Mouse (Mus musculus) C2C12 (cell line): Measurements from ENCODE around the gene Olfr707. TPM values are rescaled to one million over a fixed set of nuclear protein-coding genes. Genes with fewer than 3 reads are reported as not detected.
"Not testable (repeated sequence)": the region's sequence is repeated elsewhere in the genome, so short reads cannot be mapped to it uniquely, and the experiment has no call there.

Experiments used
- H3K27me3 ChIP-seq: one replicate; pipeline ENCODE4 v1.6.1; 2011; ENCODE audit not compliant: control insufficient read depth, insufficient read depth, insufficient read length
- H3K36me3 ChIP-seq: one replicate; pipeline ENCODE4 v1.6.1; 2011; ENCODE audit not compliant: control insufficient read depth, insufficient read depth
- H3K4me3 ChIP-seq: one replicate; pipeline ENCODE4 v1.5.1; 2011; ENCODE audit warnings: mild to moderate bottlenecking, control low read depth; ENCODE audit not compliant: poor library complexity, insufficient read depth, severe bottlenecking
- H3K79me2 ChIP-seq: one replicate; pipeline ENCODE4 v1.6.1; 2011; ENCODE audit not compliant: control insufficient read depth, insufficient read depth
- H3K79me3 ChIP-seq: one replicate; pipeline ENCODE4 v1.6.1; 2011; ENCODE audit warnings: low read depth, control low read depth
- H3ac ChIP-seq: one replicate; pipeline ENCODE3; 2011; ENCODE audit warnings: low read depth; ENCODE audit not compliant: control insufficient read depth, insufficient read length
- CEBPB ChIP-seq: IDR thresholded peaks from one replicate; pipeline ENCODE4 v1.6.1; 2011; ENCODE audit warnings: low read depth, mild to moderate bottlenecking, control low read depth, moderate library complexity
- CTCF ChIP-seq: IDR thresholded peaks from one replicate; pipeline ENCODE4 v1.5.1; 2011; ENCODE audit not compliant: control insufficient read depth, insufficient read depth, insufficient read length
- FOSL1 ChIP-seq: IDR thresholded peaks from one replicate; pipeline ENCODE4 v1.8.0; 2011; ENCODE audit warnings: mild to moderate bottlenecking, low read length; ENCODE audit not compliant: poor library complexity, insufficient read depth, severe bottlenecking
- MAX ChIP-seq: IDR thresholded peaks from one replicate; pipeline ENCODE4 v1.6.1; 2011; ENCODE audit warnings: mild to moderate bottlenecking, control low read depth
- MYOD1 ChIP-seq: IDR thresholded peaks from one replicate; pipeline ENCODE4 v1.6.1; 2011; ENCODE audit warnings: low read depth; ENCODE audit not compliant: control insufficient read depth, insufficient read length
- MYOG ChIP-seq: IDR thresholded peaks from one replicate; pipeline ENCODE4 v1.6.1; 2011; ENCODE audit not compliant: control insufficient read depth, insufficient read length; ENCODE audit errors: extremely low read depth
- USF1 ChIP-seq: IDR thresholded peaks from one replicate; pipeline ENCODE4 v1.6.1; 2011; ENCODE audit warnings: low read depth, mild to moderate bottlenecking, control low read depth, moderate library complexity
- long read RNA-seq, 2 experiments: library from polyadenylated mRNA; unstranded; transcript quantifications; one replicate each; pipeline ENCODE4 v2.0.0; 2019 to 2020
- polyA plus RNA-seq: library from polyadenylated mRNA; unstranded; fragments of >200 nt; fragmentation: generic; extraction: Trizol; gene quantifications from one replicate; pipeline ENCODE4 v1.2.1, GENCODE M21; 2012; ENCODE audit warnings: missing spikeins

Olfr707 gene
- polyA plus RNA-seq: not detected
- long read RNA-seq, experiment 1: 0 reads
- long read RNA-seq, experiment 2: 0 reads

DNA sequence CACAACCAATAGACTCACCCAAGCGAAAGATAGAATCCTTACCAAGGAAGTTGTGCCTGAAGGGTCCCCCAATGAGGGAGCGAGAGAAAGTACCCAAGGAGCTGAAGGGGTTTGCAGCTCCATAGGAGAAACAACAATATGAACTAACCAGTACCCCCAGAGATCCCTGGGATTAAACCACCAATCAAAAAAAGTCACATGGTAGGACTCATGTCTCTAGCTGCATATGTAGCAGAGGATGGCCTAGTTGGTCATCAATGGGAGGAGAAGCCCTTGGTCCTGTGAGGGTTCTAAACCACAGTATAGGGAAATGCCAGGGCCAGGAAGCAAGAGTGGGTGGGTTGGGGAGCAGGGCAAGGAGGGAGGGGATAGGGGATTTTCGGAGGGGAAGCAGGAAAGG is at the start of gene Olfr707:
Gene Olfr707 (minus strand): TSS at position 101 of the 400 bp plus-strand sequence.
- not testable (repeated sequence) for H3K27me3 ChIP-seq, H3K79me2 ChIP-seq, H3K36me3 ChIP-seq, H3K79me3 ChIP-seq, H3K4me3 ChIP-seq, H3ac ChIP-seq

DNA sequence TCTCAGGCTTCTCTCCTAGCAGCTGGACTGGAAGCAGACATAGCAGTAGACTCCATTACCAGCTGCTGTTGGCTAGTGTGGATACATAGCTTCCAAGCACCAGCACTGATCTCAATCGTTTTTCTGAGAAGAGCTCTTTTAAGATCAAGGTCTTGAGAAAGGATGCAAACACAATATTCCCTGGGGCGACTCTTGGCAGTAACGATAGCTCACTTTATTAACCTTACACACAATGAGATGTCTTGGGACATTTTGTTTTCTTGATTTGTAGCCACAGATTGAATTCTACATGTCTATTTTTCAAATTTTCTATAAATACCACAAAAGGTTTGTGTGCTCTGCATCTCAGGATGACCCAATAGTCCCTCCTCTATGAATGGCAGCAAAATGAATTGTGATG is 47.2 kb upstream of the Olfr707 start, which contains the start of gene Olfr710:
Gene Olfr710 (minus strand): TSS at position 101 of the 400 bp plus-strand sequence.
- H3K79me2 ChIP-seq: no peaks in the 10 kb centered on the region
- H3ac ChIP-seq: no peak within 1 kb of the TSS
- H3K36me3 ChIP-seq: no peaks in the 10 kb centered on the region
- TF ChIP-seq FOSL1 (no peak), USF1 (no peak), MYOG (no peak), MYOD1 (no peak), CTCF (no peak), CEBPB (no peak), MAX (no peak)
- H3K27me3 ChIP-seq: no peaks in the 10 kb centered on the region
- H3K79me3 ChIP-seq: no peaks in the 10 kb centered on the region
- no peak within 1 kb of the TSS for H3K4me3 ChIP-seq

DNA sequence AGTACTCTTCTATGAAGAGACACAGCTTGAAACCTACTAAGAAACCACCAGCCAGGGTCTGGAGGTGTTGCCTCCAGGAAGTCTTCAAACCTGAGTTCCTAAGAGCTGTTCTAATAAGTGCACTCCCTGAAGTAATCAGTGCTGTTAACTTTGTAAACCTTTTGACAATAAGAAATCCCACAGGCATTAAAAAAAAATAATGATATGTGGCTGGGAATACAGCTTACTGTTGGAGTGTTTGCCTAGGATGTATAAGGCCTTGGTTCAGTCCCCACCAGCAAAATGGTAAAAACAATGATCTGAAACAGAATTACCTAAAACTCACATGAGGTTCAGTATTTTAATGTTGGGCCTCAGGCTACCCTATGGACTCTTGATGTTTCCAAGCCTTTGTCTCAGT is 31.1 kb upstream of the Olfr707 start, which contains the start of gene Olfr709-ps1:
Gene Olfr709-ps1 (minus strand): TSS at position 101 of the 400 bp plus-strand sequence.
- Histone ChIP-seq H3K27me3 (no peaks in the 10 kb centered on the region), H3K79me3 (no peaks in the 10 kb centered on the region), H3K4me3 (no peak within 1 kb of the TSS), H3K79me2 (no peaks in the 10 kb centered on the region), H3ac (no peak within 1 kb of the TSS), H3K36me3 (no peaks in the 10 kb centered on the region)
- TF ChIP-seq CEBPB (no peak), MYOD1 (no peak), MYOG (no peak), CTCF (no peak), FOSL1 (no peak), MAX (no peak), USF1 (no peak)

DNA sequence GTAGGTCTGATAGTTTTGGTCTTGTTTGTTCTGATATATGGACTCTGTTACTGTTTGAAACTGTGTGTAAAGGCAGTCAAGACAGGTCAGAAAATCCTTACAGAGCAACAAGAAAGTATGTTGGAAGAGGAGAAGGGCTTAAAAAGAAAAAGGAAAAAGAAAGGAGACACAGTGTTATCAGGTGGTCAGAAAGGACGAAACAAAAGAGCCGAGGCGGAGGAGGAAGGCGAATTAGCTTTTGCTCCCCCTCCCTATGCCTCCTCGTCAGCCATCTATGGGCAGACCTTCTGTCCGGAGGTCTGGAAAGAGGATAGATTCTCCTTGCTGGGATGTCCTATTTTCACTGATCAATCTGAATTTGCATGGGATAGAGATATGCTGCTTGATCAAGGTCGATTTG is 19.9 kb upstream of the Olfr707 start:
- H3ac ChIP-seq, H3K27me3 ChIP-seq, H3K79me2 ChIP-seq, H3K79me3 ChIP-seq, H3K4me3 ChIP-seq, H3K36me3 ChIP-seq: not testable (repeated sequence)

DNA sequence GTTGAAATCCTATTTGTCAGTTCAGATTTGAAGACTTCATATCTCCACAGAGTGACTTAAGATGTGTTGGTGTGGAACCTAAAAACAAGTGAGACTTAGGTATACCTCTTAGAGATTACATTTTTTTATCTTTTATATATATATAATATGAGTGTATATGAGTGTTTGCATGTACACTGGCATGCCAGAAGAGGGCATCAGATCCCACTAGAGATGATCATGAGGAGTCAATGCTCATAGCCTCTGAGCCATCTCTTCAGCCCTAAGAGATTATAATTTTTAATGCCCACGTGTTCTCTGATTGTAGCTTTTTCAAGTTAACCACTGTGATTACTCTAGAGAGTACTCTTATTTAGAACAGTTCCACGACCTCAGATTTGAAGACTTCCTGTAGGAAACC is 6.6 kb upstream of the Olfr707 start, which contains the start of gene Olfr1532-ps1:
Gene Olfr1532-ps1 (plus strand): TSS at position 326 of the 400 bp plus-strand sequence.
- no peaks in the 10 kb centered on the region for H3K27me3 ChIP-seq
- no peak within 1 kb of the TSS for H3ac ChIP-seq
- H3K36me3 ChIP-seq: no peaks in the 10 kb centered on the region
- H3K4me3 ChIP-seq: no peak within 1 kb of the TSS
- no peak for TF ChIP-seq FOSL1
- no peaks in the 10 kb centered on the region for H3K79me2 ChIP-seq
- no peaks in the 10 kb centered on the region for H3K79me3 ChIP-seq

DNA sequence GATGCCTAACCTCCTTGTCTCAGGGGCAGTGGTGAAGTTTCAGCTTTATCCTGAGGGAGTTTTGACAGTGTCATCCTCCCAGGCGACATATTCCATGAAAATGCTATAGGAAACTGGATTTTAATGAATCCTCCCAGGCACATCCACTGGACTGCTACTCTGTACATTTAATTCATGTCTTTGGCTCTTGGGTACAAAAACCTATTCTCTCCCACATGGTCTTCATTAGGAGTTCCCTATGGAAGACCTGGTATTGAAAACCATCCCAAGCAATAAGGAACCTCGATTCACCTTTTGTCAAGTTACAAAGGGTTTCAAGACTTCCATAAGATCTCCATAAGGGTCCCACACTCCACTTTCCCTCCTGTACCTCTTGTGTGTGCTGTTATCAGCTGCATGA is 13.0 kb downstream of the Olfr707 start, which contains the start of gene Olfr706:
Gene Olfr706 (minus strand): TSS at position 101 of the 400 bp plus-strand sequence.
- H3K36me3 ChIP-seq: no peaks in the 10 kb centered on the region
- TF ChIP-seq FOSL1: no peak
- TF ChIP-seq CTCF: no peak
- no peak for TF ChIP-seq USF1
- no peak for TF ChIP-seq CEBPB
- no peak for TF ChIP-seq MAX
- no peak for TF ChIP-seq MYOG
- no peak for TF ChIP-seq MYOD1
- no peaks in the 10 kb centered on the region for H3K79me2 ChIP-seq
- H3K79me3 ChIP-seq: no peaks in the 10 kb centered on the region
- H3K27me3 ChIP-seq: no peaks in the 10 kb centered on the region
- H3ac ChIP-seq: no peak within 1 kb of the TSS
- H3K4me3 ChIP-seq: no peak within 1 kb of the TSS

DNA sequence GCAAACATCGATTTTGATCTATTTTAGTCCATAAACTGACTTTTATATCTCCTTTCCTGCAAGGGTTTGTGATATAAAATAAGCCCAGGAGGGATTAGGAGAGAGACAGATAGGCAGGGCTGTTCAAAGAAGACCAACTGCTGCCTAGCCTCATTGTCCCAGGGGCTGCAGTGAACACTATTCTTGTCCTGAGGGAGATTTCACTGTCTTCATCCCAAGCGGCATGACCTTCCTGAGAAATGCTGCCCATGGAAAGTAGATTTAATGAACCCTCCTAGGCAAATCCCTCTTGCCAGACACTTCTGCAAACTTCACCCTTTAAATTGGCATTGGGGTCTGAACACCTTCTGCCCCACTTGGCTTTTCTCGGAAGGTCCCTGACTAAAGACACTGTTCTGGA is 24.2 kb downstream of the Olfr707 start, which contains the start of gene Olfr705:
Gene Olfr705 (minus strand): TSS at position 101 of the 400 bp plus-strand sequence.
- H3ac ChIP-seq: no peak within 1 kb of the TSS
- no peaks in the 10 kb centered on the region for H3K36me3 ChIP-seq
- H3K79me2 ChIP-seq: no peaks in the 10 kb centered on the region
- TF ChIP-seq USF1 (no peak), MAX (no peak), CTCF (no peak)
- H3K79me3 ChIP-seq: no peaks in the 10 kb centered on the region
- H3K4me3 ChIP-seq: no peak within 1 kb of the TSS
- no peaks in the 10 kb centered on the region for H3K27me3 ChIP-seq
